Mouse (Mus musculus): ENCODE measurements around the gene Mitd1. TPM values are rescaled to one million over a fixed set of nuclear protein-coding genes. Genes with fewer than 3 reads are reported as not detected.

The Mitd1 gene
- polyA plus RNA-seq, 1 experiment: not detected

DNA sequence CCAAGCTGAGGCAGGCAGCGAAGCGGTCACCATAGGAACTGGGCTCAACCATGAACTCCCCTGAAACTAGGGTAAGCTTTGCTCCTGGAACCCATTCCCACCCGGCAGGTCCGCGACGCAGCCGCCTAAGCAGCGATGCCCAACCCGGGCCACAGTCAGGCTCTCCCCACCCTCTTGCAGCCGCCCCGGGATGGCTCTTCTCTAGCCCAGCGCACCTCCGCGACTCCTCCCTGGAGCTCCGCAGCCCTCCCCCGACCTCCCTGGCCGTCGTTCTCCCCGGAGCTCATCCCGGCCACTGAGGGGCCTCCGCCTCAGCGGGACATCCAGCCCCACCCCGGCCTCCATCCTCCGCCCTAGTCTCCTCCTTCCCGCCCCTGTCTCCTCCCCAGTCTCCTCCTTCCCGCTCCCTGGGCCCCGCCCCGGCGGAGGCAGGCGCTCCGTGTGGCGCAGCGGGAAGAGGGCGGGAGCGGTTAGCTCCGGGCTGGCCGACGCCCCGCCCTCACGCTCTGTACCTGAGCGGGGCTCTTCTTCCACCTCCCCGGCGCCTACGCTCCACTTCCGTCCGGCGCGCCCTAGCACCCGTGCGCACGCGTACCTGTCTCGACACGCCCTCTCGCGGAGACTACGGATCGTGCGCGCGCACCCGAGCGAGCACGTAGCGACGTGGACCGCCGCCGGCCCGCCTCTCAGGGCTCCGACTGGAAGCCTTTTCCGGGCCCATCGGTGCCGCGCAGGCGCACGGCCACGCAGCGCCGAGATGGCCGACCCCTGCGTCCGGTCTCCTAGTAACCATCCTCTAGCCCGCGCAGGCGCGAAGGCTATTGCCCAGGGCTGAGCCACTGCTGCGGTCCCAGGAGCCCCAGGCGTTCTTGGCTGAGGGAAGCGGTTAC lies 25.5 kb downstream of the Mitd1 start:
- Histone ChIP-seq H3K27ac (ENCODE audit: insufficient read depth, low read depth, low read length) (peak overlapping the region; percentile 89), H3K4me3 (ENCODE audit: insufficient read depth, low read depth, low read length) (peak overlapping the region; percentile 66), H3K4me1 (ENCODE audit: control insufficient read depth, insufficient read depth, low read length) (no peaks in the 10 kb centered on the region)
- TF ChIP-seq CTCF (IDR thresholded peaks at IDR 0.05; ENCODE audit: insufficient read depth, low read depth, low read length): no peak
- peak; percentile 89 for TF ChIP-seq POLR2A (IDR thresholded peaks at IDR 0.05; ENCODE audit: insufficient read depth, low read depth, low read length)
- under 1% methylated on average over 90 of the region's 90 CpGs for WGBS

DNA sequence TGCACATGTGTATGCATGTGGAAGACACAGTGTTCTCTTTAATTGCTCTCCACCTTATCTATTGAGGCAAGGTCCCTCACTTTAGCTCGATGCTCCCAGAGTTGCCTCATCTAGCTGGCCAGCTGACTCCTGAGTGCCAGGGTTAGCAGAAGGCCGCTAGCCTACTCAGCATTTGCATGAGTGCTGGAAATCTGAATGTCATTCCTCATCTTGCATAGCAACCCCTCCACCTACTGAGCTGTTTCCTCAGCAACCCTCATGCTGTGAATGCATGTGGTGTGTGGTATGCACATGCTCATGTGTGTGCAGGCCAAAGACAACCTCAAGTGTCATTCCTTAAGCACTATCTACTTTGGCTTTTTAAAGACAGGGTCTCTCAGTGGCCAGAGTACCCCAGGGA lies 39.5 kb downstream of the Mitd1 start:
- no peak overlapping the region for H3K27ac ChIP-seq (ENCODE audit: insufficient read depth, low read depth, low read length)
- H3K4me3 ChIP-seq (ENCODE audit: insufficient read depth, low read depth, low read length): no peak overlapping the region
- 53% methylated on average over 2 of the region's 2 CpGs for WGBS
- H3K4me1 ChIP-seq (ENCODE audit: control insufficient read depth, insufficient read depth, low read length): no peaks in the 10 kb centered on the region
- TF ChIP-seq CTCF (IDR thresholded peaks at IDR 0.05; ENCODE audit: insufficient read depth, low read depth, low read length): no peak
- TF ChIP-seq POLR2A (IDR thresholded peaks at IDR 0.05; ENCODE audit: insufficient read depth, low read depth, low read length): no peak

DNA sequence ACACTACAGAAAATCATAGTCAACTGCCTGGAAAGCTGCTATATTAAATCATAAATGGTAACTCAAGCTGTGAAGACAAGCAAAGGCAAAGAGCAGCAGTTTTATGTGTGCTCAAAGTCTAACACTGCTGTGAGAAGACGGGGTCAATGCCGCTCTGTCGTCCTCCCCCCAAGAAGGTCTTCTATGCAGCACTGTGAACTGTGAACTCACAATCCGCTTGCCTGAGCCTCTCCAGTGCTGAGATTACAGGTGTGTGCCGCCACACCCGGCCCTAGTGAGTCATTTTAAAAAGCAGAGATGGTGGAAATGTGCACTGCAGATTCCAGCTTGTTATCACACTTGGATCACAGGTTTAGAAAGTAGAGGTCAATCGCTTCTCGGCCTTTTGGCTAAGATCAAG lies 43.3 kb downstream of the Mitd1 start:
- Histone ChIP-seq H3K27ac (ENCODE audit: insufficient read depth, low read depth, low read length) (no peak overlapping the region), H3K4me3 (ENCODE audit: insufficient read depth, low read depth, low read length) (no peak overlapping the region), H3K4me1 (ENCODE audit: control insufficient read depth, insufficient read depth, low read length) (no peaks in the 10 kb centered on the region)
- WGBS: 88% methylated on average over 8 of the region's 8 CpGs
- TF ChIP-seq CTCF (IDR thresholded peaks at IDR 0.05; ENCODE audit: insufficient read depth, low read depth, low read length) (no peak), POLR2A (IDR thresholded peaks at IDR 0.05; ENCODE audit: insufficient read depth, low read depth, low read length) (no peak)

DNA sequence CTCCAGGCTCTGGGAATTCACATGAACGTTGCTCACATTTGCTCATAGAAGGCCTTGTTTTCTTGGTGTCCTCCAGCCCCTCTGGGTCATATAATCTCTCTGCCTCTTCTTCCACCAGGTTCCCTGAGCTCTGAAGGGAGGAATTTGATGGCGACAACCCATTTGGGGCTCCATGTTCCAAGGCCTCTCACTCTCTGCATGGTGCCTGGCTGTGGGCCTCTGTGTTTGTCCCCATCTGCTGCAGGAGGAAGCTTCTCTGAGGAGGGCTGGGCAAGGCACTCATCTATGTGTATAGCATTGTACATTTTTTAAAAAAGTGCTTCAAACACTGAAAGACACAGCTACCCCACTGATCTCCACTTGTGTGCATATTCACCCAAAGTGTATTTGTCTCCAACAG lies 58.5 kb downstream of the Mitd1 start:
- WGBS: 71% methylated on average over 2 of the region's 2 CpGs
- no peaks in the 10 kb centered on the region for H3K4me1 ChIP-seq (ENCODE audit: control insufficient read depth, insufficient read depth, low read length)
- no peak overlapping the region for H3K4me3 ChIP-seq (ENCODE audit: insufficient read depth, low read depth, low read length)
- no peak for TF ChIP-seq CTCF (IDR thresholded peaks at IDR 0.05; ENCODE audit: insufficient read depth, low read depth, low read length)
- no peak for TF ChIP-seq POLR2A (IDR thresholded peaks at IDR 0.05; ENCODE audit: insufficient read depth, low read depth, low read length)
- no peak overlapping the region for H3K27ac ChIP-seq (ENCODE audit: insufficient read depth, low read depth, low read length)

Other genes starting within 250 kb of the Mitd1 start
- not detected in 2 replicates for gene 2010300C02Rik, start 170.3 kb downstream of the Mitd1 start, polyA plus RNA-seq (2012; ENCODE audit: insufficient read depth, insufficient read length, low replicate concordance, missing spikeins)
- gene Tsga10, start 24.0 kb downstream of the Mitd1 start, polyA plus RNA-seq (2012; ENCODE audit: insufficient read depth, insufficient read length, low replicate concordance, missing spikeins): not detected in 2 replicates
- not detected in 2 replicates for gene Lipt1, start 18.7 kb downstream of the Mitd1 start, polyA plus RNA-seq (2012; ENCODE audit: insufficient read depth, insufficient read length, low replicate concordance, missing spikeins)
- not detected in 2 replicates for gene Mrpl30, start 66 bp upstream of the Mitd1 start, polyA plus RNA-seq (2012; ENCODE audit: insufficient read depth, insufficient read length, low replicate concordance, missing spikeins)
- gene Lyg2, start 26.1 kb upstream of the Mitd1 start, polyA plus RNA-seq (2012; ENCODE audit: insufficient read depth, insufficient read length, low replicate concordance, missing spikeins): not detected in 2 replicates
- not detected in 2 replicates for gene Lyg1, start 67.3 kb upstream of the Mitd1 start, polyA plus RNA-seq (2012; ENCODE audit: insufficient read depth, insufficient read length, low replicate concordance, missing spikeins)
- gene Txndc9, start 107.5 kb upstream of the Mitd1 start, polyA plus RNA-seq (2012; ENCODE audit: insufficient read depth, insufficient read length, low replicate concordance, missing spikeins): not detected in 2 replicates
- gene Eif5b, start 107.6 kb upstream of the Mitd1 start, polyA plus RNA-seq (2012; ENCODE audit: insufficient read depth, insufficient read length, low replicate concordance, missing spikeins): 38.8 TPM in 1 of 2 replicates, not detected in the other
- not detected in 2 replicates for gene Rev1, start 239.4 kb upstream of the Mitd1 start, polyA plus RNA-seq (2012; ENCODE audit: insufficient read depth, insufficient read length, low replicate concordance, missing spikeins)